Mouse (Mus musculus) left cerebral cortex, postnatal 14 days (tissue): Measurements from ENCODE around the gene Fstl1. TPM values are rescaled to one million over a fixed set of nuclear protein-coding genes. Genes with fewer than 3 reads are reported as not detected.
A peak's percentile ranks its signal among the peaks of the same experiment; 100 is the strongest.

Experiments used
- DNase-seq, 2 experiments: peaks; one replicate each; pipeline ENCODE4 v3.0.0; 2021 to 2022; ENCODE audit warnings: low spot score in 2 of 2, mixed read lengths in 1 of 2
- intact Hi-C: fragments of 180-260 bp; cut with DNase I; formaldehyde crosslinking; loops from one replicate; pipeline ENCODE4 v1.15.1; 2025
- long read RNA-seq, 2 experiments: library from polyadenylated mRNA; stranded (forward); transcript quantifications; one replicate each; pipeline ENCODE4 v2.0.0; 2021
- total RNA-seq, 2 experiments: library from RNA; stranded (reverse); gene quantifications; 2 replicates each; pipeline ENCODE4 v1.2.3; 2021

The Fstl1 gene
- total RNA-seq: 10 to 100 TPM; 44.8 to 49.1 TPM
- long read RNA-seq, experiment 1, transcript Fstl1-201 (11 exons, 3,789 nt): major isoform, 78 of 95 reads
- long read RNA-seq, experiment 1, partial matches to known transcripts: 15 of 95 reads
- long read RNA-seq, experiment 1, other reads (novel, unspliced or antisense): 2 of 95 reads
- long read RNA-seq, experiment 2, transcript Fstl1-201 (11 exons, 3,789 nt): major isoform, 86 of 101 reads
- long read RNA-seq, experiment 2, partial matches to known transcripts: 13 of 101 reads
- long read RNA-seq, experiment 2, other reads (novel, unspliced or antisense): 2 of 101 reads

DNA sequence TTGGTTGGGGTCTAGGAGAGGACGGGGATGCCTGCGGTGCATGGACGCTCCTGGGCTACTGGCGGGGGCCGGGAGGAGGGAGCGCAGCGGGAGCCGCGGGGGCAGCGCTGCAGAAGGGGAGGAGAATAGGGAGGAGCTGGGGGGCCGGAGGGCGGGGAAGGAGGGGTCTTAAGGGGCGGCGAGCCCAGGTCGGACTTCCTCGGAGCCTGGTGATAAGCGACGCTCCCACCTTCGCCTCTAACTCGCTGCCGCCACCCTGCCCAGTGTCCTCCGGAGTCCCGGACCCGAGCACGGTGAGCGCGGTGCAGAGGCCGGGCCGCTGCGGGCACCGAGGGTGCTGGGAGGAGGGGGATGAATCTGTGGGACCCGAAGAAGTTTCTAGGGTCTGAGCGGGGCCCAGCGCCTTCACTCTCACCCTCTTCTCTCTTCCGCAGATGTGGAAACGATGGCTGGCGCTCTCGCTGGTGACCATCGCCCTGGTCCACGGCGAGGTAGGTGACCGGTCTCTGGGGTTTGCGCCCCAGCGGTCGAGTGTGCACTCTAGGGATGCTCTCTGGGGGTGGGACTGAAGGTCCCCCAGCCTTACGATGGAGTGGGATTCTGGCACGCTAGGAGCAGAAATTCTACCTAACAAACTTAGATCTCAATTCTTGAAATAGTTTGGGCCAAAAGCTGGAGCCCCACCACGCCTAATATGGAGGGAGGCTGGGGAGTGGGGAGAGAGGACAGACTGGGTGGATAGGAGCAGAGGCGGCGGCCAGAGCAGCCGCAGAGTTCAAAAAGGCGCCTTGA lies at the start of gene Fstl1:
Gene Fstl1, plus strand, starts transcription at position 14 of the 792 bp plus-strand sequence.
- intact Hi-C loops: no loop called here
- DNase-seq: peak in 1 of 2 experiments; percentile 47

DNA sequence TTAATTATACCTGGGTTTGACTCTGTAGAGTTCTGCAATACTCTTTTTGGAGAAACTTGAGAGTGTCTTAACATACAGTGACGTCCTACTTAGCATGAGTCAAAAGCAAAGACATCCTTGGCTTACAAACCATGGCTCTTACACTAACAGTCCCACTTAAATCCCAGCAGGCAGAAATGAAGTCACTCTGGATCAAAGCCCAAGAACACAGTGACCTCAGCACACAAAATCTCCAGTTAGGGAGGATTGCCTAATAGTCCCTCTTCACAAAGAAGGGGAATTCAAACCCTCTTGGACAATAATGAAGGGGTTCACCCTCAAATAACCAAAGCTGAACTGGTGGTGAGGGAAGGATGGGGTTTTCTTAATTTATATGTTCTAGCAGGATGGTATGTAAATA lies 48.0 kb upstream of the Fstl1 start:
- peak in 1 of 2 experiments; percentile 24 for DNase-seq
- intact Hi-C loops: no loop called here

DNA sequence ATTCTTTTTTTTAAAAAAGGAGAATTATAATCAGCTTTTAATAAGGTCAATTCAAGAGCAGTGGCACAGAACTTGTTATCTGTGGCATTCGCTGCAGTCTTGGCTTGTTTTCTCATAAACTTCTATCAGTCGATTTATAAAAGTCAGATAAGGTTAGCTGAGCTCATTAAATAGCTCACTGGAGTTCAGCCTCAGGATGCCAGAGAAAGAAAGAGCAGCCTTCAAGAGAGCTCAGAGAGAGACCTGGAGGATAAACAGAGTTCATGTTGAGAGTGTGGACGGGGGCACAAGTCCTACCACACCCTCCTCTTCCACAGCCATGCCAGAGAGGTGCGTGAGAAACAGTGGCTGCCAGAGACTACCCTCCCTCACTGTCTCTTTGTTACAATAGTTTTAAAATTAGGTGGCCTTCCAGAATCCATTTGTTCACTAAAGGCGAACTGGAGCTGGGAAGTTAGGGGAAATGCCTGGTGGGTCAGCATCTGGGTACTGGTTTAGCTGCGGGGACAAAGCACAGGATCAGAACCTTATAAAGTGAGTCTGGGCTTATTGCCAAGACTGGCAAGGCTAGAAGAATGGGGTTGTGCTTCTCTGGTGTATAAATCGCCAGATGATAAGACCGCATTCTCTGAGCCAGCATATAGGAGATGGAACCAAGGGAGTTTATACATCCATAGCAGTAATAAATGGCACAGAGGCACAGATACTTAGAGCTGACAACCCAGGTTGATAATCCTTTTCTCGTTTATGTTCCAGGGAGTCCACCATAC lies 47.1 kb upstream of the Fstl1 start:
- intact Hi-C loops: no loop called here

DNA sequence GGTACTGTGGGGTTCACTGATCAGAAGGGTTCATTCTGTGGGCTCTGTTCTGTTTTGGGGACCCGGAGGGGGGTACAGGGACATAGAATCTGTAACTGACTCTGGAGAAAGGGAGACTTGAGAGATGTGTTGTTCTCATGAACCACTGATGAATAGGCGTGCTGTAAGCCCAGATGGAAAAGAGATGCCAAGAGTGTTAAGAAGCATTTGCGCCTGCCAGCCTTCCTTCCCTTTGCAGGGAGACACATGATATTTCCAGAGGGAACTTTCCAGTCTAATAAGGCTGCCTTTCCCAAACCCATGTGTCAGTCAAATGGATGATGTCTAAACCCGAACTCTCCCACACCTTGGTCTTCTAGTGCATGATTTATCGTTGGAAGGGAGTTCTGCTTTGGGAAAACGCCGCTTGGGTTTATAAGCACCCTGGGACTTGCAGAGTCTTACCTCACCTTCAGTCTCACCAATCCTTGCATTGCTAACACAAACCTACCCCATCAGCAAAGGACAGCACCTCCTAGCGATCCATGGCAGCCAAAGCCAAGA lies 46.3 kb upstream of the Fstl1 start:
- intact Hi-C loops: no loop called here
- no peak for DNase-seq

More for the DNA sequence above, 47.1 kb upstream of the Fstl1 start:
- no peak for DNase-seq

DNA sequence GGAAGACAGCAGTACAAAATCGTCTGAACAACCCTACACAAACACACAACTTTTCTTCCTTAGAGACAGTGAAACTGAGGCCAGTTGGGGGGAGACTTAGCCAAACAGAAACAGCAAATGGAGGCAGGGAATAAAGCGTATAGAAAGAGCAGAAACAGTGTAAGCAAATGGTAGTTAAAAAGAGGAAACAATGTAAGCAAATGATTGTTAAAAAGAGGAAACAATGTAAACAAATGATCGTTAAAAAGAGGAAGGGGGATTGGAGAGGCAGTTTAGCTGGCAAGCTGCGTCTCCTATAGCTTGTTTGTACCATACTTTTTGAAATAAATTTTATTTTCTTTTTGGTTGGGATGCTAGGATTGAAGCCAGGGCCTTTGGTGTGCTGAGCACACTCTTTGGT lies 45.2 kb upstream of the Fstl1 start:
- intact Hi-C loops: no loop called here
- no peak for DNase-seq

DNA sequence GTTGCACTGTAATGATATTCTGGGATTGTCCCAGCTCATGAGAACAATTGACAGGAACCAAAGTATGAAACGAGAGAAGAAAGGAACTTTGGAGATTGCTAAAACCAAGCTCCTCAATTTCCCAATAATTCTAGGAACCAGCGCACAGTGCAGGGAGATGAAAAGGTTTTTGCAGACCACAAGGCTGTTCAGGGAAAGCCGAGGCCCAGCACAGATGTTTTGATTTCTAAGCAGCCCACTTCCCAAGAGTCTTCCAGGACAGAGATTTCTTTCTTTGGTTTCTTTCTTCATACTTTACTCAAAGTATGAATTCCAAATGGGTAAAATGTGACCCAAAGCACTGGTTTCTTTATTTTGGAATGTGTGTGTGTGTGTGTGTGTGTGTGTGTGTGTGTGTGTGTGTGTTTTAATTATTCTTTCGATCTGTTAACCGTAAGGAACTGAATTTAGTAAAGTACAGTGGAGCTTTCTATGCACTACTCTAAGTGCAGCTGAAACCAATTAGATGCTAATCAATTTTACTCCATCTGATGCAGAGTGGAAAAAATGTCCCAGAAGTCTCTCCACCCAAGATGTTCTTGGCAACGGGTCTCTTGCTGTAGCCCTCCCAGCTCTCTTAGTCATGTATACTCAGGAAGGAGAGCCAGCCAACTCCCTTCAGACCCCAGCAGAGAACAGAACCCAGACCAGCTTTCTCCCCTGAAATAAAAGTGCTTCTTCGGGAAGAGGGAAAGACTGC lies 44.5 kb upstream of the Fstl1 start:
- DNase-seq: peak in 1 of 2 experiments; percentile 20
- intact Hi-C loops: no loop called here

DNA sequence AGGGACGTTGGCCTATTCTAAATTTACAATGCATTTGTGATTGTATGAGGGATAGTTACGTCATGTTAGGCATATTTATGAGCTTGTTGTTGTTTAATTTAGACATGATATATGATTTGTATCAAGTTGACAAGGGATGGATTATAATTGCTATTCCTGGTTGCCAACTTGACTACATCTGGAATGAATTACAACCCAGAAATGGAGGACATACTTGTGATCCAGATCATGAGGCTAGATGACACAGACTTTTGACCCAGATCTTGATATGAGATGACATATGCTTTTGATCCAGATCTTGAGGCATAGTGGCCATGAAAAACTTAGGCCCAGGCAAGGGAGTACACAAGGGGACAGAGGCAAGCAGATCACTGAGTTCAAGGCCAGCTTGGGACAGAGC lies 36.6 kb upstream of the Fstl1 start:
- no peak for DNase-seq
- intact Hi-C loops: no loop called here

DNA sequence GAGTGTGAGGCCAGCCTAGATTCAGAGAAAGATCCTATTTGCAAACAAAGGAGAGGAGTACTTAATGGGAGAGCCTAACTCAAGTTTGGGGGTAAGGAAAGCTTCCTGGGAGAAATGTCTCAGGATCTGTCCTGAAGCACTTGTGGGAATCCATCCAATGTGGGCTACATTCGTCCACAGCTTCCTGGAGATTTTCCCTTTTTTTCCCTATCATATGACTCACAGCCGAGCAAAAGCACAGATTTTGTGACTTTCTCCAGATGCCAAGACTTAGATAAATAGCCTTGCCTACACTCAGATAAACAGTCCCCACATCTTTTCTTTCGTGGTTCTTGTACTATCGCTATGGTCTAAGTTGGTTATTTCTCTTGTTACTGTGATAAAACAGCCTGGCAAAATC lies 34.4 kb upstream of the Fstl1 start:
- intact Hi-C loops: no loop called here
- no peak for DNase-seq

DNA sequence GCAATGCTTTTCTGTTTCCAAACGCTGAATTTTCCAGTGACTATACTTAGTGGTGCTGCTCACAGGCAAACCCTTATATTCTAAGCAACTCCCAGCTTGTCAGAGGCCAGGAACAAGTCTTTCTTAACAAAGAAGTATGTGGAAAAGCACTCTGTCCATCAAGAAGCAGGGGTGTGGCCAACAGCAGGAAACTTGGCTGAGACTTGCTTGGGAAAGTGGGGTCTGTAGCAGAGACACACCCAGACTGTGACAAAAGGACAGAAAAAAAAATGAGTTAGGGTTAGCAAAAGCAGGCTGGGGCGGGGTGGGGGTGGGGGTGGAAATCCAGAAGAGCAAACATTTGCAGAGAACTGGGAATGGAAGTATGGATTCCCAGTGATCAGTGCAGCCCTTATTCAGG lies 23.8 kb upstream of the Fstl1 start:
- DNase-seq: no peak
- intact Hi-C loops: no loop called here

DNA sequence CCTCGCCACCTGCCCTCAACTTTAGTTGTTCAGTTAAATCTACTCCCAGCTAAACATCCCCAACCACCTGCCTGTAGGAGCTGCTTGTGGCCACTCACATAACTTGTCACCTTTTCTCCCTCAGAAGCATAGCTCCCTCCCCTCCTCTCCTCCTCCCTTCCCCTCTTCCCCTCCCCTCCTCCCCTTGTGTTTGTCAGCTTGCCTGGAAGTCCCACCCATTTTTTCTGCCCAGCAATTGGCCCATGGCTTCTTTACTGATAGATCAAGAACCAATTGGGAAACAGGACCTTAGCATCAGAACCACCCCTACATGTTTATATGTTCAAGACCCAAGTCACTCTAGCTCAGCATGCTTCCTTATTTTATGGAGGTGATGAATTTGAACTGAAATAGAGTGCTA lies 22.9 kb upstream of the Fstl1 start:
- DNase-seq: no peak
- intact Hi-C loops: no loop called here

DNA sequence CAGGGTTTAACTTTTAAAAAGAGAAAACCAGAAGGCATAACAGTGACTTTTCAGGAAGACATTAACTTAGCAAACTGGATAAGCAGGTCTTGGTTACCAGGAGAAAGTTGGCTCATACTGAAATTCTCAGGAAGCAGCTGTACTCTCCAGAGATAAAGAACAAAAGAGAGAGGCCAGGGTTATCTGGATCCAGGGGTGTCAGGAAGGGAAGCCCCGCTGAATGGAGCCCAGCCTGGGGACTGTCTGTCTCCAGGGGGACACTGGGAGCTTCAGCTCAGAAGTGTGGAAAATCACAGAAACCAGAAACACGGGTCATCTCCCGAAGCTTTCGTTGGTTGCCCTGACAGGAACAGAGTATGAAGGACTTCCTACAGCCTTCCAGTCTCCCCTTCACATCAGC lies 22.2 kb upstream of the Fstl1 start:
- intact Hi-C loops: no loop called here
- no peak for DNase-seq

DNA sequence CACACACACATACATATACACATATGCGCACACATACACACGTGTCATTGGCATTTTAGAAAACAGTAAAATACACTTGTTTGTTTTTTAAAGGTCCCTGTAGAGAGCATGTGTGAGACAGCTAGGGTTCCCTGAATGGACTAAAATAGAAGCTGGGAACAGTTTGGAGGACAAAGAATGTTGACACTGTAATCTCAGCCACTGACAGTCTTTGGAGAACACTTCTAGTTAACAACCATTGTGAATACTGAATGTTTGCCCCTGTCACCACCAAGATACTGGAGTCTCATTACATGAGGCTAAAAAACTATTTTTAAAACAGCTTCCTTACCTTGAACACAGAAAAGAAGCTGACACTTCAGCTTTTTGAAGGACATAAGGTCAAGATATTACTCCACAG lies 19.4 kb upstream of the Fstl1 start:
- intact Hi-C loops: no loop called here

DNA sequence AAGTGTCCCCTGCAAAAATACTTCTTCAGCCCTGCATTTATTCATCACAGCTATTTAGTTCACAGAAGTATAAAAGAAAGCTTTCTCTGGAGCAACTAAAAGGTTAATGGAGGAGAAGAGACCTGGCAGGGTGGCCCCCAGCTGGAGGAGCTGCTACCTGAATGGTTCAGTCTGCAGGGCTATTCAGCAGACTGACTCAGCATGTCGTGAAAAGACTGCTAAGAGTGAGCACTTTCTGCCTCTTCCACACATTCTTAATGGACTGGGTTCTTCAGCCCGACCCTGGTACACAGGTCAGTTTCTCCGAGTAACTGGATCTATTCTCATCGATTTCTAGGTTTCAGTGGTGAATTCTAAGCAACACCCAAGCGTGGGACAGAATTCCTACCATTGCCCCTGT lies 12.9 kb upstream of the Fstl1 start:
- intact Hi-C loops: no loop called here
- DNase-seq: no peak

More for the DNA sequence above, 19.4 kb upstream of the Fstl1 start:
- no peak for DNase-seq

DNA sequence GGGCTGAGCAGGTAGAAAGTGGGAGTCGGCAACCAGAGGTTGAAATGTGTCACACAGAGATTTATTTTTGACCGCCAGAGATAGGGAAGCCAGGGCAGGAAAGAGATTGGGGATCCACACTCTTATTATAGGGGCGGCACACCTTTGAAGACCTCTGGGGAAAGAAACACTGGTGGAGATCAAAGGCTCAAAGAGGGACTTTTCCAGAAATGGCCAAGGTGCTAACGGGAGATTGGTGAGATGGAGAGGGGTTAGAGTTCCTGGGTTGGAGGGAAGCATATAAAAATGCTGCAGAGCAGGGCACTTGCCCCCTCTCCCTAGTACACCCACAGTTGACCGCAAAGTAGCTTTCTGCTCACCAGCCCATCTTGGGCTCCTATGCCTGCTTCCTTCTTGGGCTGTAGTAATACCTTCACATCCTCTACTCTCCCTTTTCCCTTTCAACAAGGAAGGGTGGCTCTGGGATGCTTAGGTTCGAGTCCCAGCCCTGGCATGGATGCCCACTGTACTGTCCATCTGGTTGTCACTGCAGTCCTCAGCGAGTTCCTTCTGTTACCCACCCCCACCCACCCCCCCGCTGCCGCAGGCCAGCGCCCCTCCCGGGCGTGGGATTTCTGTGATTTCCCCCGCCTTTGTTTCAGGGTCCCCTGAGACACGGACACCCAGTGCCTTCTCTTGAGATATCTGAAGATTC lies 360 bp upstream of the Fstl1 start:
- intact Hi-C loops: no loop called here

DNA sequence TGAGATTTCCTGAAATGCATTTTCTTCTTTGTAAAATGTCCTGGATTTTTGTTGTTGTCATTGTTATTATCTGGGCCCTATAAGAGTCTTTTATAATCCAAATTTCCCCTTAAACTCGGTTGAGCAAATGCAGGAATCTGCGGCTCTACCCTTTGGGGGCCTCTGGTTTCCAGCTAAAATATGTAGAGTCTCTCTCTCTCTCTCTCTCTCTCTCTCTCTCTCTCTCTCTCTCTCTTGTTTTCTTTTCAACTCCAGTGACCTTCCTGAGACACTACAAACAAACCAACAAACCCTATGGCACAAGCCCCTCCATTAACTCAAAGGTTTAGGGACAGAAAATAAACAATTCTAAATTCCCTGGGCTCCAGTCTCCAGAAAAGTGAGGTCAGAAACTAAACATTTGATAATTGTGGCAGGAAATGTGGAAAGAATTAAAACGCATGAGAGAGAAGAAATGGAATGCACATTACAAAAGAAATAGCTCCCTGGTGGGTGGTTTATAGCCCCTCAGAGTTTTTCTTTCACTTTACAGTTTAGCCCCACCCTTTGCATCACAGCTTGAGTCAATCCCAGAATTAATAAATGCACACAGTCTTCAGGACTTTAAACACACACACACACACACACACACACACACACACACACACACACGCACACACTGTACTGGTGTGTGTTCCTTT lies 1.3 kb downstream of the Fstl1 start:
- intact Hi-C loops: no loop called here
- DNase-seq: no peak

More for the DNA sequence above, 360 bp upstream of the Fstl1 start:
- no peak for DNase-seq

DNA sequence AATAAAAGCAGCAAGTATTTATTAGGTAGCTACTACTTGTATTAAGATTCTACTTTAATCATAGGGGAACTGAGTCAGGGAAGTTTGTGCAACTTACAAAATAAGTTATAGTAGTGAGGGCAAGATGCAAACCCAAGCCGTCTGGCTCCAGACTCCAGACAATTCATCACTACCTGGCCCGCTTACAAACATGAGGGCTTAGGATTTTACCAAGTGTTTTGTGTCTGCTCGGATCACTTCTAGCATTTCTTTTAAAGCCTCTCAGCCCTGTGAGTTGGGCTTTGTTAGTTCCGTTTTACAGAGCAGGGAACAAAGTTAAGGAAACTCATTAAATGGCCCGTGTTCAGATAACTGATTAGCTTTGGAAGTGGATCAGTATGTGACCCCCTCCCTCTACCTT lies 1.9 kb downstream of the Fstl1 start:
- intact Hi-C loops: no loop called here
- DNase-seq: no peak

DNA sequence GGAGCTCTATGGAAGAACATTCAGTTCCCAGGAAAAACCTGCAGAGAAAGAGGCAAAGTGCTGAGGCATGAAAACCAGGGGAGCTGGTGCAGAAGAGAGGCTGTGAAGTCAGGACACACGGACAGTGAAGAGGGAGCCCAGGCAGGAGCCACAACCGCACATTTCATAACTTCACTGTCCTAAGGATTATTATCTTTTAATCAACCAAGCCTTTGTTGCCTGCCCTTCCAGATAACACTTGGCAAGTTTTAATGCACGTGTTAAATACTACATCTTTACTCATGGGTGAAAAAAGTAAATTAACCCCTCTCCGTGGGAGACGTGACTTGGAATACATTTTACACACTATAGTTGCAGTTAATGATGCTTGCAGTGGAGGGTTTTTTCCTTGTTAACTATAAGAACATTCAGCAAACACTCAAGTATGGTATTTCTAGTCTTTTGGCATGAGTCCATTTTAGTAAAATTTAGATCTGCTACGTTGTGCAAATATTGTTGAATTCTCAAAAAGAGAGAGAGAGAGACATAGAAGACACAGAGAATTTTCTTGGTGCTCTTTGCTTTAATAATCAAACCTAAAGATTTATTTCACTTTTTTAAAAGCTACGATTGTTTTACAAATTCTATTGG lies 3.1 kb downstream of the Fstl1 start:
- no peak for DNase-seq
- intact Hi-C loops: no loop called here

DNA sequence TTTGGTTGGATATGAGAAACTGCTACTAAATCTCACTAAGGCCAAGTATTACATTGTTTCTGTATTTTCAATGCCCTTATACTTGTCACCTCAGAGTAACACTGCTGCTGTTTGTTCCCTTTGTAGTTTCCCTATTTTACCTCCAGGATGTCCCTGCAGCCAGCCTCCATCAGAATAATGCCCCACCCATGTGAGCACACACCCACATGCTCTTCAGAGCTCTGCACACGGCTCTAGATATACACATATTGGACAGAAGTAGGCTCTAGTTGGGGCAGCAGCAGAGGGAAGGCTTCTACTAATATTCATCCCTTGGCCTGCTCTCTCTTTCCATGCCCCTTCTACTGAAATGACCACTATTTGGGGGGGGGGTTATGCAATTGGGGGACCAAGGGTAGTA lies 3.7 kb downstream of the Fstl1 start:
- DNase-seq: no peak
- intact Hi-C loops: no loop called here
